Mouse (Mus musculus) embryonic facial prominence, embryonic 15.5 days (tissue): ENCODE measurements around the gene Gm9837. TPM values are rescaled to one million over a fixed set of nuclear protein-coding genes. Genes with fewer than 3 reads are reported as not detected.

ENCODE experiments used
- ATAC-seq: fragments of 200-750 bp; cut with Nextera tagmentation; 2 replicates; pipeline ENCODE4 v1.8.0; 2017; ENCODE audit warnings: low read depth, moderate TSS enrichment; ENCODE audit not compliant: insufficient number of reproducible peaks, low FRiP score, low TSS enrichment
- H3K27ac ChIP-seq: fragments of 300-500 bp; sonication (generic); replicated peaks from 2 replicates; pipeline ENCODE4 v1.5.1; 2015; ENCODE audit warnings: mild to moderate bottlenecking, inconsistent platforms
- H3K27me3 ChIP-seq: fragments of 300-500 bp; sonication (generic); 2 replicates; pipeline ENCODE4 v1.6.1; 2015; ENCODE audit warnings: inconsistent platforms
- H3K36me3 ChIP-seq: fragments of 300-500 bp; sonication (generic); 2 replicates; pipeline ENCODE4 v1.6.1; 2015; ENCODE audit warnings: mild to moderate bottlenecking, inconsistent platforms
- H3K4me1 ChIP-seq: fragments of 300-500 bp; sonication (generic); 2 replicates; pipeline ENCODE4 v1.6.1; 2015; ENCODE audit warnings: inconsistent platforms
- H3K4me2 ChIP-seq: fragments of 300-500 bp; sonication (generic); replicated peaks from 2 replicates; pipeline ENCODE4 v1.6.1; 2015; ENCODE audit warnings: mild to moderate bottlenecking, inconsistent platforms
- H3K4me3 ChIP-seq: fragments of 300-500 bp; sonication (generic); replicated peaks from 2 replicates; pipeline ENCODE4 v1.5.1; 2015; ENCODE audit warnings: mild to moderate bottlenecking, inconsistent platforms
- H3K9ac ChIP-seq: fragments of 300-500 bp; sonication (generic); 2 replicates; pipeline ENCODE4 v1.6.1; 2015; ENCODE audit warnings: inconsistent platforms
- H3K9me3 ChIP-seq: fragments of 300-500 bp; sonication (generic); replicated peaks from 2 replicates; pipeline ENCODE4 v1.6.1; 2016; ENCODE audit warnings: inconsistent platforms
- whole genome bisulfite sequencing: fragments of 180-500 bp; shearing (Covaris S2); methylation state at CpG from one replicate; pipeline ENCODE4 v1.1.7; 2015; 5-methylcytosine and 5-hydroxymethylcytosine counted together
- polyA plus RNA-seq: library from polyadenylated mRNA; unstranded; fragments of >200 nt; fragmentation: Nextera tagmentation; extraction: Ambion mirVana; gene quantifications from 2 replicates; pipeline ENCODE4 v1.2.1, GENCODE M21; 2015

Gene Gm9837
- polyA plus RNA-seq, 1 experiment from 2014 or later: not detected

DNA sequence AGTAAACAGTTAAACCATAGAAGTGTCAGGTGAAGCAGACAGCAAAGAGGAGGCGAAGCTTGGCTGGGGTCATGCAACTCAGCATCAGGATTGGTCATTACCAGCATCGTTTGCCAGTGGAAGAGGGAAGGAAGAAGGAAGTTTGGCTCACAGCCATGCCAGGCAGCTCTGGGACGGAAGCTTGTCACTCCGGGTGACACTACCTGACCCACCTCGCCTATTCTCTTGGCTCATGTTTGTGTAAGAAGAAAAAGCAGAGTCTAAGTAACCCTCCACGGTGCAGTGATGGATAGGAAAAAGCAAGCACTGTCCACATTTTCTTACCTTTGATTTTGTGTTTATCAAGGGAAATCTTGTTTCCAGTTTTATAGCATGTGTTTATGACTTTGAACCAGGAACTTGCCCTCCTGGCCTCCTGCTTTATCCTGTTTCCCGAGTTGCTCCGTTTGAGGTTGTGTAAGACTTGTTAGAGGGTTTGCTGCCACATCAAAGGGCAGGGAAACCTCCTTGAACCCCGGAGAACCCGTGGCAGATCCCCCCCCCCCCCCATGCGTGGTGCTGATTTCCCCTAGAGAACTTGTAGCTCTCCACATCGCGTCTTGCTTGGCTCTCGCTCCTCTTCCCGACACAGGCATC lies 20.1 kb downstream of the Gm9837 start:
- ATAC-seq: no peak
- Histone ChIP-seq H3K27ac (no peak overlapping the region), H3K27me3 (no peaks in the 10 kb centered on the region), H3K4me2 (no peak overlapping the region), H3K9me3 (no peaks in the 10 kb centered on the region), H3K4me1 (no peaks in the 10 kb centered on the region), H3K4me3 (no peak overlapping the region), H3K9ac (no peak overlapping the region), H3K36me3 (no peaks in the 10 kb centered on the region)
- 51% methylated on average over 15 of the region's 15 CpGs for WGBS

DNA sequence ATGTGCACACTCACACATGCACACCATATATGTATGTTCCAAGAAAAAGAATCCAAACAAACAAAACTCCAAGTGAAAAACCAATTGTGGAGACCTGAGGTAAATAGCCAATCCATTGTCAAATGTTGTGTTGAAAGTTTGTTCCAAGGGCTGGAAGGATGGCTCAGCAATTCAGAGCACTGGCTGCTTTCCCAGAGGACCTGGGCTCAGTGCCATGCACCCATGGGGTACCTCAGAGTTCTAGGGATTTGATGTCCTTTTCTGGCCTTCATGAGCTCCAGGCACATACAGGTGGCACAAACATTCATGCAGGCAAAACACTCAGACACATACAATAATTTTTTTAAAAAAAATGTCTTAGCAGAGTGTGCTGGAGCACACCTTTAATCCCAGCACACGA lies 21.8 kb downstream of the Gm9837 start:
- no peaks in the 10 kb centered on the region for H3K4me1 ChIP-seq
- no peaks in the 10 kb centered on the region for H3K9me3 ChIP-seq
- no peak overlapping the region for H3K27ac ChIP-seq
- WGBS: 81% methylated on average over 1 of the region's 1 CpGs
- no peak overlapping the region for H3K4me3 ChIP-seq
- H3K27me3 ChIP-seq: no peaks in the 10 kb centered on the region
- ATAC-seq: no peak
- H3K9ac ChIP-seq: no peak overlapping the region
- no peak overlapping the region for H3K4me2 ChIP-seq
- H3K36me3 ChIP-seq: no peaks in the 10 kb centered on the region

DNA sequence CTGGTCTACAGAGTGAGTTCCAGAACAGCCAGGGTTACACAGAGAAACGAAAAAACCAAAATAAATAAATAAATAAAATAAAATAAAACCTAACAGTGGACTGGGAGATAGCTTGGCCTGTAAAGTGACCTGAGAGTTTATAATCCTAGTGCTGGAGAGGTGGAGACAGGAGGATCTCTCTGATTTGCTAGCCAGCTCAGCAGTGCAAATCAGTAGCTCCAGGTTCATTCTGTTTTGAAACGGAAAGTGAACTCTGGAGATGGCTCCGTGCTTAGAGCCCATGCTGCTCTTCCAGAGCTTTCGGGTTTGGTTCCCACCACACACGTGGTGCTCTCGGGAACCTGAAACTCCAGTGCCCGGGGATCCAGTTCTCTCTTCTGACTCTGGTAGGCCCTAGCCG lies 22.3 kb downstream of the Gm9837 start:
- Histone ChIP-seq H3K4me3 (no peak overlapping the region), H3K9ac (no peak overlapping the region), H3K27me3 (no peaks in the 10 kb centered on the region), H3K27ac (no peak overlapping the region), H3K9me3 (no peaks in the 10 kb centered on the region), H3K4me1 (no peaks in the 10 kb centered on the region), H3K36me3 (no peaks in the 10 kb centered on the region), H3K4me2 (no peak overlapping the region)
- no peak for ATAC-seq
- 85% methylated on average over 8 of the region's 8 CpGs for WGBS

DNA sequence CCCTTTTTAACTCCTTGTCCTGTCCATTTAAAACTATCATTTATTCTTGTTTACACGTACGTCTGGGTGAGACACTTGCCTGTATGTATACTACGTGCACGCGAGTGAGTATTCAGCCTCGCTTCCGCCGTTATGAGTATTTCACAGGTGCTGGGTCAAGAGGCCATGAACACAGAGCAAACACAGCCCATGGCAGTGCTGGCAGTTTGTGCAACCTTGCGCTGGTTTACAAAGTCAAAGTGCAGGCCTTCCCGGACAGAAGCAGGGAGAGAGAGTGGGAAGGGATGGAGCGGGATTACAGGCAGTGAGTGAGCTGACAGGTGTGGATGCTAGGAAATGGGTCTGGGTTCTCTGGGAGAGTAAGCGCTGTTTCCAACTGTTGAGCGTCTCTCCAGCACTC lies 24.1 kb downstream of the Gm9837 start:
- Histone ChIP-seq H3K9ac (no peak overlapping the region), H3K4me3 (no peak overlapping the region), H3K9me3 (no peaks in the 10 kb centered on the region), H3K4me2 (no peak overlapping the region), H3K27ac (no peak overlapping the region), H3K36me3 (no peaks in the 10 kb centered on the region), H3K4me1 (0 out of 2 replicates have a peak, but pooled peaks cover 3% of the 10 kb centered on the region), H3K27me3 (no peaks in the 10 kb centered on the region)
- ATAC-seq: no peak
- WGBS: 87% methylated on average over 13 of the region's 13 CpGs

DNA sequence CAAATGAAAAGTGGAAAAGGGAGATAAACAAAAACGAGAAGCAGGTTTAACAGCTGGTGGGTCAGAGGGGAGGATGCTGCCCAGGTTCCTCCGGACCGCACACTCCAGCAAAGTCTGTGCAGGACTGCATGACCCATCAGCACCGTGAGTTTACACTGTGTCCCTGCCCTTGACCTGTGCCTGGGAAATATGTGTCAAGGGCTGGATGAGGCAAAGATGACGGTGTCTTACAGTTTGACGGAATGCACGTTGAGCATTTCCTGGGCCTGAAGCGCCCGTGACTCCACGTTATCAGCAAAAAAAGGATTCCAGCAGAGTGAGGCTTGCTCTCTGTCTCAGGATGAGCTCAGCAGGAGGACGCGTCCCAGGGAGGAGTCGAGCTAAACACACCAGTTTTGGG lies 24.7 kb downstream of the Gm9837 start:
- Histone ChIP-seq H3K4me2 (no peak overlapping the region), H3K27ac (no peak overlapping the region), H3K9ac (no peak overlapping the region), H3K36me3 (no peaks in the 10 kb centered on the region), H3K4me3 (no peak overlapping the region), H3K27me3 (no peaks in the 10 kb centered on the region), H3K9me3 (no peaks in the 10 kb centered on the region), H3K4me1 (0 out of 2 replicates have a peak, but pooled peaks cover 3% of the 10 kb centered on the region)
- no peak for ATAC-seq
- 65% methylated on average over 13 of the region's 13 CpGs for WGBS

DNA sequence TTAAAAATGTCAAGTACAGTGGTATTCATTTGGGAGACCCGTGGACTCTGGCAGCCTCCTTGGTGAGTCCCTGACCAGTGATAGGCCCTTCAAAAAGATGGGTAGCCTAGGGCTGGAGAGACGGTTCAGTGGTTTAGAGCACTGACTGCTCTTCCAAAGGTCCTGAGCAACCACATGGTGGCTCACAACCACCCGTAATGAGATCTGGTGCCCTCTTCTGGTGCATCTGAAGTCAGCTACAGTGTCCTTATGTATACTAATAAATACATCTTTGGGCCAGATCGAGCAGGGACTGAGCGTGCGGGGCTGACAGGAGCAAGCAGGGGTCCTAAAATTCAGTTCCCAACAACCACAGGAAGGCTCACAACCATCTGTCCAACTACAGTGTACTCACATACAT lies 26.4 kb downstream of the Gm9837 start:
- H3K4me2 ChIP-seq: no peak overlapping the region
- H3K4me1 ChIP-seq: 0 out of 2 replicates have a peak, but pooled peaks cover 3% of the 10 kb centered on the region
- H3K9ac ChIP-seq: no peak overlapping the region
- no peak overlapping the region for H3K27ac ChIP-seq
- no peak for ATAC-seq
- 29% methylated on average over 6 of the region's 6 CpGs for WGBS
- no peak overlapping the region for H3K4me3 ChIP-seq
- no peaks in the 10 kb centered on the region for H3K36me3 ChIP-seq
- no peaks in the 10 kb centered on the region for H3K27me3 ChIP-seq
- H3K9me3 ChIP-seq: no peaks in the 10 kb centered on the region

DNA sequence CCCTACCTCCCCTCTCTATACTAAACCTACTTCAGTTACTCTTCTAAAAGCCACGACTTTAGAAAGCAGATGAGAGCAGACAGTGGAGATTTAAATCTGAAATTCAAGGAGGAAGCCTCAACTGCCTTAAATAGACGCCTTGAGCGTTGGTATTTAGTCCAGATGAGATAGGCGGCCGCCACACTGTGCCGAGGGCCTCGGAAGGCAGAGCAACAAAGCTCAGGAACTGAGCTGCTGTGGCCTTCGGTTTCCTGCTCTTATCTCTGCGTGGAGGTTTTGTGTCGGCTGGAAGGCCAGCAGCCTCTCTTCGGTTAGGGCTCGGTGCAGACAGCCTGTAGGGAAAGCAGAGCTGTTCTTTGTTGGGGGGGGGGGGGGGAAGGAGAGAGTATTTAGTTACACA lies 28.4 kb downstream of the Gm9837 start:
- Histone ChIP-seq H3K9ac (no peak overlapping the region), H3K9me3 (no peaks in the 10 kb centered on the region), H3K27me3 (no peaks in the 10 kb centered on the region), H3K4me1 (0 out of 2 replicates have a peak, but pooled peaks cover 3% of the 10 kb centered on the region), H3K27ac (no peak overlapping the region; the same call in 1 of the 2 replicates), H3K4me3 (no peak overlapping the region), H3K36me3 (0 out of 2 replicates have a peak, but pooled peaks cover 2% of the 10 kb centered on the region), H3K4me2 (no peak overlapping the region)
- ATAC-seq: no peak
- WGBS: 24% methylated on average over 12 of the region's 12 CpGs

DNA sequence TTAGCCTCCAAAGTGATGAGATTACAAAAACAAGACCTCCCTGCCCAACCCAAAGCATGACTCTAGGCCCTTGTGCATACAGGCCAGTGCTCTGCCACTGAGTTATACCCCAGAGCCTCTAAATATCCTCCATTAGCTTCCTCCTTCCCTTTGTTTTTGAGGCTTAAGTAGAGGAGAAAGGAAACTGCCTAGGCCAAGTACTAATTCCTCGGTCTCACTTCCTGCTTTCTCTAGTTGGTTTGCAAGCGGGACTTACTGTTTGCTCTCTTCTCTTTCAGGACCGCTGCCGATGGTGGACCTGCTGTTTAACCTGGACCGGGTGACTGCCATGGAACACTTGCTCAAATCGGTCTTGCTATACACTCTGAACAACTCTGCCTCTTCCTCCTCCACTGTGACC lies 33.9 kb downstream of the Gm9837 start:
- H3K36me3 ChIP-seq: 0 out of 2 replicates have a peak, but pooled peaks cover 2% of the 10 kb centered on the region
- H3K4me2 ChIP-seq: no peak overlapping the region
- peaks cover 4% of the 10 kb centered on the region for H3K4me1 ChIP-seq
- WGBS: 87% methylated on average over 6 of the region's 6 CpGs
- no peak overlapping the region for H3K27ac ChIP-seq
- H3K27me3 ChIP-seq: no peaks in the 10 kb centered on the region
- no peak for ATAC-seq
- no peaks in the 10 kb centered on the region for H3K9me3 ChIP-seq
- H3K4me3 ChIP-seq: no peak overlapping the region
- no peak overlapping the region for H3K9ac ChIP-seq

DNA sequence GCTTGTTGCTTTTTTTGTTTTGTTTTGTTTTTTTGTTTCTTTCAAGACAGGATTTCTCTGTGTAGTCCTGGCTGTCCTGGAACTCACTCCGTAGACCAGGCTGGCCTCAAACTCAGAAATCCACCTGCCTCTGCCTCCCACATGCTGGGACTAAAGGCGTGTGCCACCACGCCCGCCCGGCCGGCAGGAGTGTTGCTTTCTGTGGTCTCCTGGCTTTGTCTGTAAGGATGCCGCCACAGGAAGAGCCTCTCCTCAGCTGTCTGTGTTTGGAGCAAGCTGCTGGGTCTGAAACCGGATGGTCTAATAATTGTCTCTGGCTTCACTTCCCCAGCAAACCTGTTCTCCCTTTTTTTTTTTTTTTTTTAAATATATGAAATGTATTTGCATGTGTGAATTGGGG lies 34.8 kb downstream of the Gm9837 start:
- no peaks in the 10 kb centered on the region for H3K9me3 ChIP-seq
- 79% methylated on average over 8 of the region's 8 CpGs for WGBS

DNA sequence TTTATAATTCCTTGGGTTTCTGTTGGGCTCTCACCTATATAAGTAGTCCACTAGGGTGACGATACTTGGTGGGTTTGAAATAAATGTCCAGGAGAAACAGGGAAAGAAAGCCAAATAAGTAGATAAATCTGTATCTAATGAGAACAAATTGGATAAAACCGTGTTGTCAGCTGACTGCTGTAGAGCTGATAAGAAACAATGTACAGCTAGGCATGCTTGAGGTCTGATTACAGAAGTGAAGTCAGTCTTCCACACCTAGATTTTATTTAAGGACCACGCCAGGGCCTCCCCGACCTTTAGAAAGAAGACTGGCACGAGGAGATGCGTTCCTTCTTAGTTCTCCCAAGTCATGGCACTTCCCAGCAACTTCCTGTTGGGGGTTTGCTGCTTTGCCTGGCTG lies 37.2 kb downstream of the Gm9837 start:
- Histone ChIP-seq H3K4me1 (peaks cover 16% of the 10 kb centered on the region), H3K36me3 (peaks cover 10% of the 10 kb centered on the region), H3K9me3 (no peaks in the 10 kb centered on the region), H3K27ac (no peak overlapping the region), H3K9ac (no peak overlapping the region), H3K4me2 (no peak overlapping the region), H3K4me3 (no peak overlapping the region), H3K27me3 (no peaks in the 10 kb centered on the region)
- WGBS: 58% methylated on average over 6 of the region's 6 CpGs
- no peak for ATAC-seq

More for the DNA sequence above, 34.8 kb downstream of the Gm9837 start:
- 0 out of 2 replicates have a peak, but pooled peaks cover 2% of the 10 kb centered on the region for H3K36me3 ChIP-seq
- ATAC-seq: no peak
- H3K4me1 ChIP-seq: peaks cover 6% of the 10 kb centered on the region
- H3K4me3 ChIP-seq: no peak overlapping the region
- no peaks in the 10 kb centered on the region for H3K27me3 ChIP-seq
- no peak overlapping the region for H3K9ac ChIP-seq
- H3K27ac ChIP-seq: no peak overlapping the region
- no peak overlapping the region for H3K4me2 ChIP-seq

DNA sequence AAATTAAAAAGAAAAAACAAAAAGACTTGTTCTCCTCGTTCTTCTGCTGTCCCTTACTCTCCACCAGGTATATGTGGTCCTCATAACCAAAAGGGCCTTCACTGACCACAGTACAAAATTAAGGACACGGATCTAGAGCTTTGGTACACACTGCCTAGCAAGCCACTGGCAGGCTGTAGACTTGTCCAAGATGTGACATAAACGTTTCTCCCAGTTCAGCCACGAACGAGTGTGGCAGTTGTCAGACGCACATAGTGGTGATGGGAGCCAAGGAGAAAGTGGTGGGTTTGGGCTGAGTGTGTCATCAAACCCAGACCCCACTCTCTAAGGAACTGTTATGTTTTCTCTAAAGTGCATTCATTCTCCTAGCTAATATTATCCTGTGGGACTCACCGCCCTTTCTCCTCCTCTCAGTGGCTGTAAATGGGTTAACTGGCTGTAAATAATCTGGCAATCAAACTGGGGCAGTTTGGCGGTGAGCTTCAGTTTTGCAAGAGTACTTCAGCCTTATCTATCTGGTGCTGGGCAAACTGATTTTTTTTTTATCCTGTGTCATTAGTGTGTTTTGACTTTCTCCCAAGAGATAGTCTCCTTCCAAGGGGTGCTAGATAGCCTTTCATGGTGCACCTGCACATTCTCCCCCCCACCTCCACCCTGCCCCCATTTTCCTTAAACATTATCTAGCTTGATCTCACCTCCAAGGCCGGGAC lies 38.8 kb downstream of the Gm9837 start:
- no peaks in the 10 kb centered on the region for H3K27me3 ChIP-seq
- ATAC-seq: peak; percentile 30; the same call in 1 of the 2 replicates
- peak overlapping the region; percentile 85 for H3K4me3 ChIP-seq
- peak overlapping the region; percentile 76 for H3K27ac ChIP-seq
- H3K36me3 ChIP-seq: peaks cover 14% of the 10 kb centered on the region
- H3K9ac ChIP-seq: no peak overlapping the region
- no peaks in the 10 kb centered on the region for H3K9me3 ChIP-seq
- WGBS: 16% methylated on average over 9 of the region's 9 CpGs
- H3K4me2 ChIP-seq: peak overlapping the region; percentile 66
- peaks cover 16% of the 10 kb centered on the region for H3K4me1 ChIP-seq
